ENCODE assay signal across 9 mouse cellular contexts in genomic region chr12:8521375-8522047, GRCm38 (mm10). TPM values are rescaled to one million over a fixed set of nuclear protein-coding genes. Genes with fewer than 3 reads are reported as not detected.
DNase-seq lines count a peak whose midpoint lies in the region; ATAC-seq and TF ChIP-seq lines count a peak whose summit lies in the region.
"Had no signal": no experiment of that assay in that cellular context is flagged by ENCODE, and none has a peak within 500 bp of the region (broad histone marks: within the 10 kb centered on the region; RNA-seq: fewer than 3 reads in every experiment).

No protein-coding gene starts in this region.

- intact Hi-C loops in heart, postnatal 14 days (cut with DNase I): loop anchor here (2.0 kb wide), 1 partner anchor 25 kb away; no protein-coding TSS in a partner anchor

- no peaks in the 10 kb centered on the region for H3K9me3 ChIP-seq in ES-E14 (ENCODE audit: control insufficient read depth, insufficient read depth, low read depth, low read length)
- no peaks in the 10 kb centered on the region for H3K9me3 ChIP-seq in limb, embryonic 14.5 days (ENCODE audit: control insufficient read depth, low read length)

- no peaks in the 10 kb centered on the region for H3K36me3 ChIP-seq in ES-E14 (ENCODE audit: control insufficient read depth, insufficient read depth, low read length, poor library complexity, severe bottlenecking)
- no peaks in the 10 kb centered on the region for H3K36me3 ChIP-seq in limb, embryonic 14.5 days (ENCODE audit: control insufficient read depth, insufficient read depth, low read length)

- in situ Hi-C loops in ES-E14 (cut with MboI; ENCODE audit: low sequenced_read_pairs in 2 of 2, unreplicated experiment in 2 of 2): no loop called here

- peak; percentile 92 for DNase-seq in layer of hippocampus, adult 9-11 months
- DNase-seq in layer of hippocampus, adult 18-20 months (ENCODE audit: low spot score in 2 of 2): no peak
- peak; percentile 49 for DNase-seq in ES-E14 (ENCODE audit: low read depth, low spot score)
- peak; percentile 53 for DNase-seq in embryo, embryonic 10.5 days (ENCODE audit: low spot score)
- DNase-seq in heart, postnatal 14 days: peak; percentile 79 to 83
- peak; percentile 45 for DNase-seq in limb, embryonic 14.5 days (ENCODE audit: low spot score)
- DNase-seq in naive thymus-derived CD4-positive, alpha-beta T cell, adult 2 months (ENCODE audit: low read depth): peak; percentile 75

- 46% methylated on average over 12 of the region's 12 CpGs for WGBS in limb, embryonic 14.5 days

- peak overlapping the region in 1 of 2 experiments; percentile 34; a peak in 2 of 4 replicates for H3K4me3 ChIP-seq in ES-E14 (ENCODE audit: insufficient read depth in 1 of 2, low read depth in 1 of 2, low read length in 2 of 2, poor library complexity in 1 of 2, severe bottlenecking in 1 of 2)
- H3K4me3 ChIP-seq in limb, embryonic 14.5 days (replicated peaks; ENCODE audit: low read length): no peak overlapping the region
- H3K4me3 ChIP-seq: erythroblast, embryonic 14.5 days had no signal

- TF ChIP-seq POLR2A in limb, embryonic 14.5 days (IDR thresholded peaks at IDR 0.05; ENCODE audit: borderline replicate concordance, extremely low read depth, insufficient read depth, insufficient read length): no peak

- no peak for ATAC-seq in limb, embryonic 14.5 days (ENCODE audit: low FRiP score, low read depth)
- ATAC-seq in erythroblast, adult 5-6 weeks (replicated peaks; ENCODE audit: low FRiP score, poor library complexity, severe bottlenecking): no peak

- peaks cover 6 to 32% of the 10 kb centered on the region in 2 experiments; a peak in 3 of 4 replicates for H3K4me1 ChIP-seq in ES-E14 (ENCODE audit: control insufficient read depth in 2 of 2, insufficient read depth in 2 of 2, low read length in 2 of 2, poor library complexity in 1 of 2)
- H3K4me1 ChIP-seq in limb, embryonic 14.5 days (ENCODE audit: control insufficient read depth, insufficient read depth, low read length): no peaks in the 10 kb centered on the region

- H3K27me3 ChIP-seq in limb, embryonic 14.5 days (ENCODE audit: control insufficient read depth, insufficient read depth, low read length): no peaks in the 10 kb centered on the region

- H3K4me2 ChIP-seq in limb, embryonic 14.5 days (replicated peaks; ENCODE audit: low read depth, low read length, severe bottlenecking): no peak overlapping the region

- peak overlapping the region; percentile 73 for H3K27ac ChIP-seq in ES-E14 (ENCODE audit: insufficient read depth, low read depth, low read length, poor library complexity, severe bottlenecking)
- no peak overlapping the region for H3K27ac ChIP-seq in limb, embryonic 14.5 days (replicated peaks; ENCODE audit: low read depth, low read length)

- no peak overlapping the region; the same call in 1 of the 2 replicates for H3K9ac ChIP-seq in ES-E14 (ENCODE audit: insufficient read depth, low read depth, low read length, poor library complexity, severe bottlenecking)
- H3K9ac ChIP-seq in limb, embryonic 14.5 days (ENCODE audit: low read depth, low read length, severe bottlenecking): no peak overlapping the region

TF ChIP-seq in ES-E14, 5 proteins besides CTCF, POLR2A, EP300 and RAD21:
- no peak for TF ChIP-seq CHD2 (IDR thresholded peaks at IDR 0.05; ENCODE audit: low read depth, low read length)
- peak; percentile 60; the same call in 1 of the 2 replicates for TF ChIP-seq MAFK (IDR thresholded peaks at IDR 0.05; ENCODE audit: insufficient read depth, low read depth, low read length)

RNA-seq across cellular contexts. Expression of gene Rhob, which starts 21.7 kb away (rescaled TPM):
- total RNA-seq in layer of hippocampus, adult 18-20 months (2021): 100 to 1,000 TPM; 360 to 385 TPM
- total RNA-seq in ES-E14 (2012; rRNA removed): 29.4 and 43.6 TPM in 2 replicates
- 100 to 1,000 TPM; 220 to 235 TPM for total RNA-seq in heart, postnatal 14 days (2021)
- polyA plus RNA-seq in limb, embryonic 14.5 days (2012; rRNA removed): 177 and 224 TPM in 2 replicates
- polyA plus RNA-seq in limb, embryonic 14.5 days (2014; fragmentation: Nextera tagmentation; extraction: Ambion mirVana): 75.7 and 89.7 TPM in 2 replicates
- 27.4 and 31.9 TPM in 2 replicates for total RNA-seq in erythroblast, adult 5-6 weeks (2015; ENCODE audit: low replicate concordance)
- total RNA-seq in erythroblast, adult 5-6 weeks (2017; ENCODE audit: low replicate concordance): 8.9 and 9.7 TPM in 2 replicates

Comparison
In these comparisons a context has a peak if more than half of its experiments do, and no peak if none do; other contexts are left out.
1. DNase-seq: peak in layer of hippocampus, adult 9-11 months (single experiment), ES-E14 (single experiment), embryo, embryonic 10.5 days (single experiment), heart, postnatal 14 days (2 of 2), limb, embryonic 14.5 days (single experiment) and naive thymus-derived CD4-positive, alpha-beta T cell, adult 2 months (single experiment); none in layer of hippocampus, adult 18-20 months (0 of 2).